Comparison of ENCODE assay signal across 9 mouse cellular contexts in the genomic region with DNA sequence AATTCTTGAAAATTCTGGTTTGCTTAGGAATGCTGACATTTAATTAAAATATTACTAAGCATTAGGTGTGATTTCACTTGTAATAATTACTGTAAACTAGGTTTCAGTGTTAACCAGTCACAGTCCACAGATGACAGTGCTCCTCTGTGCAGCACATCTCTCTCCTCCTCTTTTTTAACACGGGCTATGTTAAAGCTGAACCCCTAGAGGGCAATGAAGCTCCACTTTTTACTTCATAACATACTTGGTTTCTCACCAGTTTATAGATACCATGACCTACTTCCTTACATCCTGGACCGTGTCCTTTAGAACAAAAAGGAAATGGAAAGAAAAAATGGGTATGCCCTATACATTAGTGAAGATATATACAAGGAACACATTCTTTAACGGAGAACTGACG. TPM values are rescaled to one million over a fixed set of nuclear protein-coding genes. Genes with fewer than 3 reads are reported as not detected.
DNase-seq lines count a peak whose midpoint lies in the region; ATAC-seq and TF ChIP-seq lines count a peak whose summit lies in the region.
"Had no signal": no experiment of that assay in that cellular context is flagged by ENCODE, and none has a peak within 500 bp of the region (broad histone marks: within the 10 kb centered on the region; RNA-seq: fewer than 3 reads in every experiment).

No protein-coding gene starts in this region.

- 21% methylated on average over 4 of the region's 4 CpGs for WGBS in heart, adult 2 months
- WGBS in heart, embryonic 12.5 days = 50% methylated on average over 4 of the region's 4 CpGs

- H3K36me3 ChIP-seq in heart, adult 2 months (ENCODE audit: control insufficient read depth, insufficient read depth, low read length) = no peaks in the 10 kb centered on the region
- no peaks in the 10 kb centered on the region for H3K36me3 ChIP-seq in heart, embryonic 12.5 days

- peak; percentile 68 for TF ChIP-seq CTCF in heart, adult 2 months (IDR thresholded peaks at IDR 0.05)

- H3K27ac ChIP-seq in heart, adult 2 months = no peak overlapping the region
- no peak overlapping the region for H3K27ac ChIP-seq in heart, embryonic 12.5 days (ENCODE audit: poor library complexity, severe bottlenecking)
- H3K27ac ChIP-seq: heart, embryonic 13.5 days had no signal

- ATAC-seq in heart, embryonic 12.5 days (ENCODE audit: insufficient number of reproducible peaks, low FRiP score) = no peak
- peak; percentile 71 for ATAC-seq in granulocyte monocyte progenitor cell, adult 5-6 weeks (replicated peaks; ENCODE audit: poor library complexity, severe bottlenecking)

- DNase-seq in heart, adult 2 months = no peak
- peak; percentile 51 for DNase-seq in thymus, postnatal 0 days (ENCODE audit: low spot score)
- DNase-seq in thymus, postnatal 25 days = no peak
- peak; percentile 21 for DNase-seq in retina, postnatal 7 days (ENCODE audit: low read depth, low spot score)
- DNase-seq in gastrocnemius, postnatal 14 days = no peak
- DNase-seq in layer of hippocampus, adult 11-12 months (ENCODE audit: low spot score) = no peak

- no peak overlapping the region for H3K9ac ChIP-seq in heart, adult 2 months (ENCODE audit: low read depth, low read length)
- H3K9ac ChIP-seq in heart, embryonic 12.5 days = no peak overlapping the region
- H3K9ac ChIP-seq: heart, embryonic 13.5 days had no signal

- intact Hi-C loops in heart, adult 2 months (cut with DNase I) = loop anchor here (1.0 kb wide), 1 partner anchor 390 kb away; no protein-coding TSS in a partner anchor
- intact Hi-C loops in gastrocnemius, postnatal 14 days (cut with DNase I; ENCODE audit: low total_unique reads) = loop anchor here (5.0 kb wide), 1 partner anchor 388 kb away; no protein-coding TSS in a partner anchor

- H3K27me3 ChIP-seq in heart, adult 2 months (ENCODE audit: control insufficient read depth, insufficient read depth, low read length) = no peaks in the 10 kb centered on the region
- no peaks in the 10 kb centered on the region for H3K27me3 ChIP-seq in heart, embryonic 12.5 days (replicated peaks)
- H3K27me3 ChIP-seq: heart, embryonic 13.5 days had no signal

- no peak for TF ChIP-seq EP300 in heart, adult 2 months (IDR thresholded peaks at IDR 0.05; ENCODE audit: insufficient read depth, low read depth, low read length)

- no peak for TF ChIP-seq POLR2A in heart, adult 2 months (IDR thresholded peaks at IDR 0.05; ENCODE audit: insufficient read depth, low read depth, low read length)

- H3K4me3 ChIP-seq in heart, adult 2 months = no peak overlapping the region
- H3K4me3 ChIP-seq in heart, embryonic 12.5 days = no peak overlapping the region
- H3K4me3 ChIP-seq: heart, embryonic 13.5 days had no signal

- no peaks in the 10 kb centered on the region for H3K4me1 ChIP-seq in heart, adult 2 months (ENCODE audit: control insufficient read depth, insufficient read depth, low read length)
- peaks cover 11% of the 10 kb centered on the region for H3K4me1 ChIP-seq in heart, embryonic 12.5 days (replicated peaks)

- H3K4me2 ChIP-seq in heart, embryonic 12.5 days = no peak overlapping the region
- H3K4me2 ChIP-seq: heart, embryonic 13.5 days had no signal

- H3K79me2 ChIP-seq in heart, adult 2 months (replicated peaks; ENCODE audit: control insufficient read depth, insufficient read depth, low read length) = no peaks in the 10 kb centered on the region

- no peaks in the 10 kb centered on the region for H3K9me3 ChIP-seq in heart, embryonic 12.5 days (replicated peaks)
- H3K9me3 ChIP-seq: heart, embryonic 13.5 days had no signal

RNA-seq across cellular contexts. Expression of gene Cmc1, which starts 50.6 kb away (rescaled TPM):
- total RNA-seq in heart, adult 2 months (2021) = 10 to 100 TPM; 23.6 to 30.4 TPM
- polyA plus RNA-seq in heart, adult 2 months (2012; rRNA removed) = 4.6 and 7.3 TPM in 2 replicates
- 40.8 and 44.3 TPM in 2 replicates for polyA plus RNA-seq in heart, embryonic 12.5 days (2016; fragmentation: Nextera tagmentation; extraction: Ambion mirVana)
- 94.5 and 99.1 TPM in 2 replicates for polyA plus RNA-seq in thymus, postnatal 0 days (2015; fragmentation: Nextera tagmentation; extraction: Ambion mirVana)
- total RNA-seq in granulocyte monocyte progenitor cell, adult 5-6 weeks (2014; fragmentation: Nextera tagmentation) = 60.5 and 72.8 TPM in 2 replicates
- 32.7 and 84.5 TPM in 2 replicates for total RNA-seq in granulocyte monocyte progenitor cell, adult 5-6 weeks (2017)
- 10 to 100 TPM; 18.3 to 22.3 TPM for total RNA-seq in gastrocnemius, postnatal 14 days (2021)

RNA-seq across cellular contexts. Expression of gene Azi2, which starts 59.1 kb away (rescaled TPM):
- 10 to 100 TPM; 62.2 to 73.7 TPM for total RNA-seq in heart, adult 2 months (2021)
- polyA plus RNA-seq in heart, adult 2 months (2012; rRNA removed) = 22.7 and 40.9 TPM in 2 replicates
- polyA plus RNA-seq in heart, embryonic 12.5 days (2016; fragmentation: Nextera tagmentation; extraction: Ambion mirVana) = 72.2 and 73.3 TPM in 2 replicates
- polyA plus RNA-seq in thymus, postnatal 0 days (2015; fragmentation: Nextera tagmentation; extraction: Ambion mirVana) = 65.3 and 70.3 TPM in 2 replicates
- total RNA-seq in granulocyte monocyte progenitor cell, adult 5-6 weeks (2014; fragmentation: Nextera tagmentation) = 42.7 and 59.1 TPM in 2 replicates
- 52.3 and 56.7 TPM in 2 replicates for total RNA-seq in granulocyte monocyte progenitor cell, adult 5-6 weeks (2017)
- 10 to 100 TPM; 36.1 to 41.2 TPM for total RNA-seq in gastrocnemius, postnatal 14 days (2021)

Comparison
In these comparisons a context has a peak if more than half of its experiments do, and no peak if none do; other contexts are left out.
1. DNase-seq: peak in thymus, postnatal 0 days (single experiment) and retina, postnatal 7 days (single experiment); none in heart, adult 2 months (0 of 2), thymus, postnatal 25 days (single experiment), gastrocnemius, postnatal 14 days (single experiment) and layer of hippocampus, adult 11-12 months (single experiment).